Mouse (Mus musculus): ENCODE results near the gene Zfp316. TPM values are rescaled to one million over a fixed set of nuclear protein-coding genes. Genes with fewer than 3 reads are reported as not detected.

Zfp316 gene
- 2.8 and 3.0 TPM in 2 replicates for polyA plus RNA-seq (2012; rRNA removed; ENCODE audit: low replicate concordance)

GRCm38 (mm10) chr5:143269363-143270150, at the start of gene Zfp316:
Zfp316 (minus strand) TSS chr5:143270022.

GRCm38 (mm10) chr5:143314730-143315513, 45.1 kb upstream of the Zfp316 start, which contains the start of gene E130309D02Rik:
E130309D02Rik (minus strand) TSS chr5:143315360.

DNA sequence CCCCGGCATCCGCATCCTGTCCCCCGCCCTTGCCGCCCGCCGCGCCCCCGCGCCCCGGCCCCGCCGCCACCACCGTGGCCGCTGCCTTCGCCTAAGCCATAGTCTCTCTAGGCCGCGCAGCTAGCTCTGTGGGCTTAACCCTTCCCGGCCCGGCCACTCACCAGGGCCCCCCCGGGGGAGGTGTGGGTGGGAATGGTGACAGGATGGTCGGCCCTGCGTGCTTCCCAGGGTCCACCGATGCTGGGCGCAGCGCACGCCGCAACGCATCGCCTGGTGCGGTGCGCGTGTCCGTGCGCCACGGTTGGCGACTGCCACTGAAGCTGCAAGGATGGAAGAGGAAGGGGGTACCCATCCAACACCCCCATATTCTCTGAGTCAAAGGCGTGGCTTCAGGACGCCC, 23.6 kb upstream of the Zfp316 start, which contains the start of gene Zfp853:
Gene Zfp853 (minus strand): TSS at position 220 of the 400 bp plus-strand sequence.

GRCm38 (mm10) chr5:143235028-143235693, 34.7 kb downstream of the Zfp316 start, which contains the start of gene Zfp12:
Zfp12 (plus strand) TSS chr5:143235163.

DNA sequence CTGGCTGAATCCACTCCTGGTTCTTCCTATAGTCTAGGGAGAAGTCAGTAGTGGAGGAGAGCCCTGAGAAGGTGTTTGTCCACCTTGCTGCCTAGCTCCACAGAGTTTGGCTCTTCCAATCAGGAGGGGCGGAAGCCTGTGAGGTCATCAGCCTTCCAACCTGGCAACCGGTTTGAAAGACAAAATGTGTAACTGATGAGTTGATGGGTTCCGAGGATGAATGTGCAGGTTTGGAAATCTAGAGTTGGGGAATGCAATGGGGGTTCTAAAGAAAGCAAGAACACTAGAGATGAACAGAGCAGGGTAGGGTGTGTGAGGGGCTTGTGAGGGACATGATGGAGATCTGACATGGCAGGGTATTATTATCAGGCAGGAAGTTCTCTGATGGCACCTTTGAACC, 43.0 kb downstream of the Zfp316 start, which contains the start of gene Spdye4a:
Gene Spdye4a (minus strand): TSS at position 101 of the 400 bp plus-strand sequence.

Other genes with a start within 250 kb of the Zfp316 start
- gene Rnf216, start 157.0 kb downstream of the Zfp316 start, polyA plus RNA-seq (2012; rRNA removed; ENCODE audit: low replicate concordance), result 18.3 and 22.1 TPM in 2 replicates
- not detected in 2 replicates for gene Olfr718-ps1, start 122.4 kb downstream of the Zfp316 start, polyA plus RNA-seq (2012; rRNA removed; ENCODE audit: low replicate concordance)
- 0.70 and 1.4 TPM in 2 replicates for gene Rbak, start 89.2 kb downstream of the Zfp316 start, polyA plus RNA-seq (2012; rRNA removed; ENCODE audit: low replicate concordance)
- gene Spdye4b, start 89.0 kb downstream of the Zfp316 start, polyA plus RNA-seq (2012; rRNA removed; ENCODE audit: low replicate concordance), result not detected in 2 replicates
- gene Spdye4a, start 43.1 kb downstream of the Zfp316 start, polyA plus RNA-seq (2012; rRNA removed; ENCODE audit: low replicate concordance), result not detected in 2 replicates
- 1.6 and 2.0 TPM in 2 replicates for gene Zfp12, start 34.9 kb downstream of the Zfp316 start, polyA plus RNA-seq (2012; rRNA removed; ENCODE audit: low replicate concordance)
- 0.13 and 0.36 TPM in 2 replicates for gene Zfp853, start 23.6 kb upstream of the Zfp316 start, polyA plus RNA-seq (2012; rRNA removed; ENCODE audit: low replicate concordance)
- gene E130309D02Rik, start 45.3 kb upstream of the Zfp316 start, polyA plus RNA-seq (2012; rRNA removed; ENCODE audit: low replicate concordance), result 25.7 and 28.4 TPM in 2 replicates
- 41.7 and 49.0 TPM in 2 replicates for gene Zdhhc4, start 59.2 kb upstream of the Zfp316 start, polyA plus RNA-seq (2012; rRNA removed; ENCODE audit: low replicate concordance)
- 0.04 and 0.08 TPM in 2 replicates for gene Grid2ip, start 87.3 kb upstream of the Zfp316 start, polyA plus RNA-seq (2012; rRNA removed; ENCODE audit: low replicate concordance)
- 173 and 317 TPM in 2 replicates for gene Kdelr2, start 133.8 kb upstream of the Zfp316 start, polyA plus RNA-seq (2012; rRNA removed; ENCODE audit: low replicate concordance)
- gene Daglb, start 194.6 kb upstream of the Zfp316 start, polyA plus RNA-seq (2012; rRNA removed; ENCODE audit: low replicate concordance), result 13.0 and 14.3 TPM in 2 replicates

Data from duodenum, adult 2 months (tissue).